ENCODE assay signal across 31 mouse cellular contexts in the genomic region with DNA sequence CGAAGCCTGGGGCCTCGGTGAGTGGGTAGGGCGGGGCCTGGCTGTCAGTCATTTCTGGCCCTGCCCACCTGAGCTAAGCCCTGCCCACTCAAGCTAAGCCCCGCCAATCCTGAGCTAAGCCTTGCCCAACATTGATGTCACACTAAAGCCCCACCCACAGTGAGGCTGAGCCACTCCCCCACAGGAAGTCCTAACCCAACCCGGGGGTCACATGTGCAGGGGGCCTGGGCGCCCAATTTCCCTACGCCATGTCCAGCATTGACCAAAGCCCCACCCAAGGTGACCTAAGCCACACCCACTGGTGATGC. TPM values are rescaled to one million over a fixed set of nuclear protein-coding genes. Genes with fewer than 3 reads are reported as not detected.
A peak's percentile ranks its signal among the peaks of the same experiment; 100 is the strongest.
DNase-seq lines count a peak whose midpoint lies in the region; ATAC-seq lines count a peak whose summit lies in the region.
"Had no signal": no experiment of that assay in that cellular context is flagged by ENCODE, and none has a peak within 500 bp of the region (broad histone marks: within the 10 kb centered on the region; RNA-seq: fewer than 3 reads in every experiment).

No protein-coding gene starts in this region.

- no peak overlapping the region for H3K27ac ChIP-seq in heart, embryonic 12.5 days (ENCODE audit: poor library complexity, severe bottlenecking)
- H3K27ac ChIP-seq: heart, embryonic 13.5 days; hindbrain, embryonic 13.5 days; limb, embryonic 13.5 days; liver, embryonic 13.5 days; midbrain, embryonic 10.5 days; neural tube, embryonic 15.5 days had no signal

- no peak overlapping the region for H3K4me2 ChIP-seq in heart, embryonic 12.5 days
- H3K4me2 ChIP-seq: forebrain, embryonic 15.5 days; heart, embryonic 13.5 days; hindbrain, embryonic 13.5 days; limb, embryonic 13.5 days; liver, embryonic 13.5 days; lung, embryonic 14.5 days; neural tube, embryonic 15.5 days had no signal

- H3K4me1 ChIP-seq in heart, embryonic 12.5 days (replicated peaks) = no peaks in the 10 kb centered on the region
- H3K4me1 ChIP-seq: heart, embryonic 13.5 days; limb, embryonic 13.5 days had no signal

- 0 out of 2 replicates have a peak, but pooled peaks have one; percentile 11 for ATAC-seq in heart, embryonic 12.5 days (ENCODE audit: insufficient number of reproducible peaks, low FRiP score)
- ATAC-seq in megakaryocyte, adult 5-6 weeks (ENCODE audit: poor library complexity, severe bottlenecking) = no peak
- ATAC-seq: Patski had no signal

- 98% methylated on average over 7 of the region's 7 CpGs for WGBS in heart, embryonic 12.5 days

- H3K36me3 ChIP-seq in heart, embryonic 12.5 days = peaks cover 49% of the 10 kb centered on the region
- H3K36me3 ChIP-seq: forebrain, embryonic 15.5 days; hindbrain, embryonic 13.5 days had no signal

- H3K9ac ChIP-seq in heart, embryonic 12.5 days = no peak overlapping the region
- H3K9ac ChIP-seq: forebrain, embryonic 15.5 days; heart, embryonic 13.5 days; hindbrain, embryonic 13.5 days; limb, embryonic 13.5 days; liver, embryonic 13.5 days; lung, embryonic 14.5 days; neural tube, embryonic 15.5 days had no signal

- peaks cover 76% of the 10 kb centered on the region for H3K9me3 ChIP-seq in heart, embryonic 12.5 days (replicated peaks)

- peak; percentile 1 for DNase-seq in adrenal gland, adult 2 months
- DNase-seq in adrenal gland, adult 18-20 months (ENCODE audit: low spot score in 2 of 2) = no peak
- no peak for DNase-seq in heart, postnatal 25 days (ENCODE audit: low spot score)
- DNase-seq in thymus, postnatal 0 days (ENCODE audit: low spot score) = peak; percentile 1
- DNase-seq in thymus, postnatal 4 days = no peak
- peak; percentile 48 for DNase-seq in testis, postnatal 10 days (ENCODE audit: low spot score)
- DNase-seq: adrenal gland, postnatal 36 days; heart, postnatal 14 days; kidney, adult 9 months; kidney, postnatal 14 days; liver, embryonic 13.5 days had no signal

- H3K4me3 ChIP-seq in heart, embryonic 12.5 days = no peak overlapping the region
- H3K4me3 ChIP-seq: forebrain, embryonic 15.5 days; heart, embryonic 13.5 days; hindbrain, embryonic 13.5 days; limb, embryonic 13.5 days; liver, embryonic 13.5 days; midbrain, embryonic 10.5 days; neural tube, embryonic 15.5 days had no signal

- H3K27me3 ChIP-seq in heart, embryonic 12.5 days (replicated peaks) = no peaks in the 10 kb centered on the region
- H3K27me3 ChIP-seq: forebrain, embryonic 15.5 days; heart, embryonic 13.5 days; hindbrain, embryonic 13.5 days; limb, embryonic 13.5 days; liver, embryonic 13.5 days; neural tube, embryonic 15.5 days; Patski had no signal

- intact Hi-C loops in heart, postnatal 25 days (cut with DNase I) = no loop called here

RNA-seq across cellular contexts. Expression of a gene that starts 5.0 kb away (rescaled TPM):
- 1 to 10 TPM; 5.1 to 9.3 TPM for total RNA-seq in adrenal gland, adult 2 months (2021)
- polyA plus RNA-seq in adrenal gland, adult 2 months (2012; rRNA removed) = 52.7 and 64.5 TPM in 2 replicates
- total RNA-seq in adrenal gland, adult 18-20 months (2021) = 1 to 10 TPM; 5.6 to 8.0 TPM
- polyA plus RNA-seq in heart, embryonic 12.5 days (2016; fragmentation: Nextera tagmentation; extraction: Ambion mirVana) = 2.9 and 3.3 TPM in 2 replicates
- 1 to 10 TPM; 4.1 to 4.8 TPM for total RNA-seq in heart, postnatal 25 days (2021)
- polyA plus RNA-seq in thymus, postnatal 0 days (2015; fragmentation: Nextera tagmentation; extraction: Ambion mirVana) = 6.5 and 8.5 TPM in 2 replicates
- 17.5 and 18.3 TPM in 2 replicates for total RNA-seq in megakaryocyte, adult 5-6 weeks (2015)
- total RNA-seq in megakaryocyte, adult 5-6 weeks (2017) = 70.9 and 82.3 TPM in 2 replicates

RNA-seq across cellular contexts. Expression of a gene that starts 28.5 kb away (rescaled TPM):
- total RNA-seq in adrenal gland, adult 2 months (2021) = not detected
- polyA plus RNA-seq in adrenal gland, adult 2 months (2012; rRNA removed) = not detected in 2 replicates
- total RNA-seq in adrenal gland, adult 18-20 months (2021) = not detected
- polyA plus RNA-seq in heart, embryonic 12.5 days (2016; fragmentation: Nextera tagmentation; extraction: Ambion mirVana) = not detected in 2 replicates
- total RNA-seq in heart, postnatal 25 days (2021) = not detected
- polyA plus RNA-seq in thymus, postnatal 0 days (2015; fragmentation: Nextera tagmentation; extraction: Ambion mirVana) = not detected in 2 replicates
- not detected in 2 replicates for total RNA-seq in megakaryocyte, adult 5-6 weeks (2015)
- total RNA-seq in megakaryocyte, adult 5-6 weeks (2017) = not detected in 2 replicates
- total RNA-seq: adrenal gland, postnatal 36 days; gastrocnemius, postnatal 10 days; heart, postnatal 14 days; left cerebral cortex, postnatal 14 days had no signal
- polyA plus RNA-seq: activated CD4-positive, CD25-positive, alpha-beta regulatory T cell, adult 4 months; embryonic facial prominence, embryonic 14.5 days; forebrain, embryonic 15.5 days; G1E; heart, embryonic 13.5 days; limb, embryonic 13.5 days; liver, embryonic 13.5 days; lung, embryonic 14.5 days; midbrain, embryonic 10.5 days; small intestine, adult 2 months; stomach, embryonic 16.5 days had no signal

RNA-seq across cellular contexts. Expression of a gene that starts 50.0 kb away (rescaled TPM):
- not detected for total RNA-seq in adrenal gland, adult 2 months (2021)
- polyA plus RNA-seq in adrenal gland, adult 2 months (2012; rRNA removed) = not detected in 2 replicates
- not detected for total RNA-seq in adrenal gland, adult 18-20 months (2021)
- not detected in 2 replicates for polyA plus RNA-seq in heart, embryonic 12.5 days (2016; fragmentation: Nextera tagmentation; extraction: Ambion mirVana)
- total RNA-seq in heart, postnatal 25 days (2021) = not detected
- not detected in 2 replicates for polyA plus RNA-seq in thymus, postnatal 0 days (2015; fragmentation: Nextera tagmentation; extraction: Ambion mirVana)
- total RNA-seq in megakaryocyte, adult 5-6 weeks (2015) = not detected in 2 replicates
- total RNA-seq in megakaryocyte, adult 5-6 weeks (2017) = not detected in 2 replicates
- total RNA-seq: adrenal gland, postnatal 36 days; gastrocnemius, postnatal 10 days; granulocyte monocyte progenitor cell, adult 5-6 weeks; heart, postnatal 14 days; left cerebral cortex, postnatal 14 days had no signal
- polyA plus RNA-seq: activated CD4-positive, CD25-positive, alpha-beta regulatory T cell, adult 4 months; cerebellum, adult 2 months; forebrain, embryonic 15.5 days; G1E; heart, embryonic 13.5 days; hindbrain, embryonic 13.5 days; inflammation-experienced regulatory T-cells, adult 6 months; limb, embryonic 13.5 days; liver, embryonic 13.5 days; lung, embryonic 14.5 days; midbrain, embryonic 10.5 days; neural tube, embryonic 15.5 days; Patski; small intestine, adult 2 months; stomach, embryonic 16.5 days had no signal

Comparison
In these comparisons a context has a peak if more than half of its experiments do, and no peak if none do; other contexts are left out.
1. DNase-seq: peak in adrenal gland, adult 2 months (single experiment), thymus, postnatal 0 days (single experiment) and testis, postnatal 10 days (single experiment); none in adrenal gland, adult 18-20 months (0 of 2), heart, postnatal 25 days (single experiment) and thymus, postnatal 4 days (single experiment).